Mouse (Mus musculus): ENCODE data around the gene Foxg1.

- no peak for TF ChIP-seq CTCF (IDR thresholded peaks at IDR 0.05; ENCODE audit: borderline replicate concordance, control insufficient read depth, extremely low read depth, insufficient read depth, low read length, poor library complexity)
- no peak for TF ChIP-seq POLR2A (IDR thresholded peaks at IDR 0.05; ENCODE audit: control insufficient read depth, extremely low read depth, insufficient read depth, low read length, poor library complexity)
These were observed 8.5 kb downstream of the Foxg1 start for GRCm38 (mm10) chr12:49390926-49391304.

All from thymus, adult 2 months (tissue).